Mouse (Mus musculus) thymus, postnatal 14 days (tissue): ENCODE results near the gene Nsl1.
A peak's percentile ranks its signal among the peaks of the same experiment; 100 is the strongest.

Experiments used
- DNase-seq: peaks from one replicate; pipeline ENCODE4 v3.0.0; 2021

The Nsl1 gene

GRCm38 (mm10) chr1:191096871-191097681 is 34.3 kb downstream of the Nsl1 start:
- no peak for DNase-seq

- peak; percentile 51 for DNase-seq
Measured at GRCm38 (mm10) chr1:191097802-191098747, 35.3 kb downstream of the Nsl1 start, which contains the start of gene Batf3. Batf3 (plus strand) TSS chr1:191097847.

- DNase-seq = no peak
Measured at GRCm38 (mm10) chr1:191099114-191099513, 36.3 kb downstream of the Nsl1 start.

DNA sequence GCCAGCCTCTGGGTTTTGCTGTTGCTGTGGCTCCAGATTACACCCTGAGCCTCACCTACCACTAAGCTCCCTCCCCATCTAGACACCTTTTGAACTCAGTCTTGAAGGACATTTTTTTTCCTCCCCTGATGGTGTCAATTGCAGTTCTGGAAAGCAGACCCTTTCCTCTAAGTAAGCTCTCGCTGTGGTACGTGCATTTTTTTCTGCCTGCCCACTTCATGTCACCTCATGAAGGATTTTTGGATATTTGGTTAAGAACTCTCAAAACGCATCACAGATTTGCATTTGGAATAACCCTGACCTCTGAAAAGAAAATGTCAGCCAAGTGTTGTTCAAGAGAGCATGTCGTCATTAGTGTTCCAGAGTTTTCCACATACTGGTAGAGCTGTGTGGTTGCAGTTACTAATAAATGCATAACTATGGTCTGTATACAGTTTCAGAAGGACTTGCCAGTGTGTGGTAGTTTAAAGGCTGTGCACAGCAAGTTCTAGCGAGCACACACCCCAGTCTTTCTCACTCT is 37.0 kb downstream of the Nsl1 start:
- DNase-seq = no peak

GRCm38 (mm10) chr1:191102730-191103370 is 40.0 kb downstream of the Nsl1 start:
- no peak for DNase-seq

- DNase-seq = no peak
Measured at GRCm38 (mm10) chr1:191105246-191105645, 42.4 kb downstream of the Nsl1 start.

- DNase-seq = no peak
Measured at GRCm38 (mm10) chr1:191107306-191107705, 44.5 kb downstream of the Nsl1 start.

- DNase-seq = no peak
Measured at GRCm38 (mm10) chr1:191109907-191110306, 47.1 kb downstream of the Nsl1 start.

- DNase-seq = no peak
Measured at GRCm38 (mm10) chr1:191111146-191111545, 48.3 kb downstream of the Nsl1 start.

DNA sequence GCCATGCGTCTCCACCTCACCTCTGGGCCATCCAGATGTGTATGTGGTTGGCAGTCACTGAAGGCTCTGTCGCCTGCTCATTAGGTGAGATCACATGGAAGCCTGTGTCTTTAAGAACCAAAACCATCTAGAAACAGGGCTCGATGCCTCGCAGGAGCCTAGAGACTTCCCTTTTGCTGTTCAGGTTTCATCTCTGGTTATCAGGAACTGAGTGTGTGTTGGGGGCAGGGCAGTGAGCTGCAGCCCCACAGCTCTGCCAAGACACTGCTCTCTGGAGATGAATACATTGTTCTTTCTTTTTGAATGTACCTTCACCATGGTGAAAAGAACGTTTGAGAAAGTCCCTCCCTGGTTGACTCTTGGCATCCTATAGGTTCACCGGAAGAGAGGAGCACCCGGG is 52.1 kb downstream of the Nsl1 start:
- DNase-seq = no peak

DNA sequence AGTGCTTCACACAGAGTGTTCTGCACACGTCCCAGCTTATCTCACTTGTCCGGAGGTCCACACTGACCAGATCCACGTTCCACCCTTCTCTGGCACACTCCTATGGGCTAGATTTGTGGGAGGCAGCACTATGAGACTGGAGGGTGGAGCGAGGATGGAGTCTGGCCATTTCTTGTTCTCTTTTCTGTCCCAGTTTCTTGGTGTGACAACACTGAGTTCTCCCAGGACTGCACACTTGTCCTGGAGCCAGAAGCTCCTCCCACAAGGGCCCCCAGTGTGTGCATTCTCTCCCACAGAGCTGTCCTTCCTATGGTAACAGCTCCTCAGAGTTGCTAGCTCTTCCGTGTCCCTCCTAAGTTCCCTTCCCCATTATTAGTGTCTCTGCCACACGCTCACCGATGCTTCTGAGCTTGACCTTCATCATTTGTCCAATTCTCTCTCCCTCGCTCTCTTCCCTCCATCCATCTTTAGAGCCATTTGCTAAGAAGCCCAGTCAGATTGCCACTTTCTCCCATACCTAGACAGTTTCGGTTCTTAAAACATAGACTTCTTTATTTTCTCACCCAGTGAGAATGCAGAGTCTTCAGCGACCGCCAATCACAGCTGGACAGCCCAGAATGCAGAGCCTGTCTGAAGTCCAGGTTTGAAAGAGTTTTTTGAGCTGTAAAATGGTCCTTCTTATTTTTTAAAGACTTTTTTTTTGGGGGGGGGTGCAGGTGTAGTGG is 52.9 kb downstream of the Nsl1 start:
- no peak for DNase-seq

- no peak for DNase-seq
Measured at GRCm38 (mm10) chr1:191122744-191123143, 59.9 kb downstream of the Nsl1 start.

DNA sequence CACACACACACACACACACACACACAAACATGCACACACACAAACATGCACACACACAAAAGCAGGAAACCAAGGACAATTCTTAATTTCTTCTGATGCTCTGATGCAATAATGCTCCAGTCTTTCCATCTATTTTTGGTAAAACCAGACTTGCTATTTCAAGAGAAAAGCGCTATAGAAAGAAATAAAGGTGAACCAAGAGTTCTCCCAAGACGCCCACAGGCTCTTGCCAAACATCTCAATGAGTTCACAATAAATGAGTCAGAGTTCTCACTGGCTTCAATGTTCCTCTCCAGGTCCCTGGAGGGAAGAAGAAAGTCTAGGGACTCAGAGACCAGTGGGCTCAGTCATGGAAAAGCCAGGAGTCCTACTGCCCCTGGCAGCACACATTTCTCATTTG is 60.9 kb downstream of the Nsl1 start:
- DNase-seq = no peak

DNA sequence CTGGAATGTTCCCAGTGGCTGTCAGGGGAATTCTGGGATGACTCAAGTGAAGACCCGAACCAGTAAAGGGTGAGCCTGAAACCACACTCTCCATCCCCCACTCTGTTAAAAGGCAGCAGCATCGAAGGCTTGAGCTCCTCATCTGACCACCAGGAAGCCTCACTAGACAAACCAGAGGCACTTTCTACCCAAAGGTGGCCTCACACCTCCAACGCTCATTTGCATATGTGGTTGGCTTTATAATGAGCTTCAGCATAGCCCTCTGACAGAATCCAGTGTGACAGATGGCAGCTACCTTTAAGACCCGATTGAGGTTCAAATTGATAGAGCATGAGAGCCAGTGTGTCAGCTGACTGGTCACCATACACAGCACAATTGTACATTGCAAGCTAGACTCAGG is 61.5 kb downstream of the Nsl1 start:
- no peak for DNase-seq

DNA sequence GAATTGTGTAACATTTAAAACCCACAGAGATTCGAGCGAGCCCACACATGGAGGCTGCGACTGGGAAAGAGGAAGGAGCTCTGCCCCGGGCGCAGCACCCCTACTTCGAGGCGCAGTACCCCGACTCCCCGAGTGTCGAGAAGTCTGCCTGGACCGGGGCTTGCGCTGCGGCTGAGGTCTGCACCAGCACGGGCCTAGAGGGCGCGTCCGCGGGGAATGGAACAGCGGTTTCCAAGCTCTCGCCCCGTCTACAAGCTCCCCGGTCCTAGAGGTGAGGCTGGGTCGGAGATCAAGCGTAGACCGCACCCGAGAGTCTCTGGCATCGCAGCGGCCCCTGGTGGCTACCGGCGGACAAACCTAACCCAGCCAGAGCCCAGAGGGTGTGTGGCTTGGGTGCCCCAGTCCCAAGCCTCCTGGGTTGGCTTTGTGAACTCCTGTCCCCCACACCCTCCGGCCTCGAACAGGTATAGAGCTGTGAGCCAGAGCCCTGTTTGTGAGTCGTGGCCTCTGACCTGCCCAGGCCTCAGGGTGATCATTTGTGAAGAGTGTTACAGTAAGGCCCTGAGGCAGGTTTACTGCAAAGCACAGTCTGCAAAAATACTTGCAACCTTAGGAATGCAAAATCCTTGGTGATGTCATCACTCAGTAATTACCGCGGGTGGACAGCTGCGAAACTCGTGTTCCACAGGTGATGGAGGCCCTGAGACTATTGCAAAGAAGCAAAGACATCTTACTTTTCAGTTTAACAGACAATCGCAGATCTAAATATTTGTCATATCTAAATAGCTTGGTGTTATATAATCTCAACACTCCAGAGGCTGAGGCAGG is 63.2 kb downstream of the Nsl1 start:
- DNase-seq = peak; percentile 75

DNA sequence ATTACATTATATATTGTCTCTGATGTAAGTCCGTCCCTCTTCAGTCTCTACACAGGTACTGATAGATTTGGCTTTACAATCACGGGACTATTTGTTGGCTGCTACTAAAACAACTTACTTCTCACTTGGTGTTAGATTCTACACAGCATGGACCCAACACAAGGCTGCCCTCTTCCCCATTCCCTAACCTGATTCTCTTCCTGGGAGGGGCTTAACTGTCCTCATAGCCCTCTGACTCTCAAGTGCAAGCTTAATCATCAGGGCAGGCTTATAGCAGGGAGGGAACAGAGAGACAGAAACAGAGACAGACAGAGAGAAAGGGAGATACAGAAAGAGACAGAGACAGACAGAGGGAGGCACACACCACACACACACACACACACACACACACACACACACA is 68.9 kb downstream of the Nsl1 start:
- no peak for DNase-seq

- no peak for DNase-seq
Measured at GRCm38 (mm10) chr1:191132240-191132639, 69.4 kb downstream of the Nsl1 start.

DNA sequence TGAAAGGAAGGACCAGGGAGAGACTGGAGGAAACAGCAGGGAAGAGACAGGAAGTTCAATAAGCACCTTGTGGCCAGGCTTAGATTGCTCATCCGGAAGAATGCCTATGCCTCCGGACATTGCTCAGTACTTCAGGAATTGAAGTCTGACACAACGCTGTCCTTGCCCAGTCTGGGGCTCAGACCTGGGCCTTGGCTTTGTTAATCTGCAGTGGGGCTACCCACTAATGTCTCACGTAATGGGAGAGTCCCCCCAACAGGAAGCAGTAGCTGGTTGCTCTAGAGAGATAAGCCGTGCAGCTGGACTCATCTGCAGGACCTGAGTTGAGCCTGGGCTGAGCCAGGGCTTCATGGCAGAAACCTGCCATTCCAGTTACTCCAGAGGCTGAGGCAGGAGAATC is 70.1 kb downstream of the Nsl1 start:
- no peak for DNase-seq

GRCm38 (mm10) chr1:191135406-191135805 is 72.6 kb downstream of the Nsl1 start:
- DNase-seq = no peak
